In genomic region chr2:35662001-35662491, GRCm38 (mm10) we compare ENCODE assay signal across 8 mouse cellular contexts.
DNase-seq lines count a peak whose midpoint lies in the region; ATAC-seq lines count a peak whose summit lies in the region.

No protein-coding gene starts in this region.

- no peak for DNase-seq in heart, adult 8-10 months (ENCODE audit: low spot score)
- DNase-seq in adrenal gland, postnatal 36 days: peak; percentile 55 to 65
- DNase-seq in kidney, postnatal 25 days: peak; percentile 26 to 72
- peak; percentile 61 for DNase-seq in lung, postnatal 36 days
- DNase-seq in gastrocnemius, adult 18-20 months (ENCODE audit: low spot score): no peak

- no peaks in the 10 kb centered on the region for H3K27me3 ChIP-seq in heart, embryonic 12.5 days (replicated peaks)
- H3K27me3 ChIP-seq in heart, embryonic 14.5 days (ENCODE audit: control insufficient read depth, insufficient read depth, low read length): no peaks in the 10 kb centered on the region
- no peaks in the 10 kb centered on the region for H3K27me3 ChIP-seq in stomach, embryonic 14.5 days (ENCODE audit: control insufficient read depth, insufficient read depth, low read length)

- ATAC-seq in heart, embryonic 12.5 days (ENCODE audit: insufficient number of reproducible peaks, low FRiP score): peak; percentile 30
- peak; percentile 25; the same call in 1 of the 2 replicates for ATAC-seq in heart, embryonic 14.5 days (ENCODE audit: insufficient number of reproducible peaks, insufficient read depth, low FRiP score, low read depth)
- ATAC-seq in stomach, embryonic 14.5 days (ENCODE audit: insufficient number of reproducible peaks, insufficient read depth, low FRiP score, low read depth): peak; percentile 39

- H3K4me2 ChIP-seq in heart, embryonic 12.5 days: peak overlapping the region; percentile 99
- H3K4me2 ChIP-seq in heart, embryonic 14.5 days (ENCODE audit: low read length): peak overlapping the region; percentile 96
- peak overlapping the region; percentile 96 for H3K4me2 ChIP-seq in stomach, embryonic 14.5 days (replicated peaks; ENCODE audit: low read depth, low read length)

- peaks cover 6% of the 10 kb centered on the region; the same call in 1 of the 2 replicates for H3K36me3 ChIP-seq in heart, embryonic 12.5 days
- peaks cover 16% of the 10 kb centered on the region; the same call in 1 of the 2 replicates for H3K36me3 ChIP-seq in heart, embryonic 14.5 days (ENCODE audit: control insufficient read depth, insufficient read depth, low read length)
- peaks cover 3% of the 10 kb centered on the region; the same call in 1 of the 2 replicates for H3K36me3 ChIP-seq in stomach, embryonic 14.5 days (ENCODE audit: control insufficient read depth, insufficient read depth, low read length)

- H3K4me1 ChIP-seq in heart, embryonic 12.5 days (replicated peaks): peaks cover 69% of the 10 kb centered on the region
- H3K4me1 ChIP-seq in heart, embryonic 14.5 days (ENCODE audit: control insufficient read depth in 2 of 2, insufficient read depth in 2 of 2, low read length in 2 of 2): peaks cover 27 to 56% of the 10 kb centered on the region in 2 experiments
- H3K4me1 ChIP-seq in stomach, embryonic 14.5 days (ENCODE audit: control insufficient read depth, insufficient read depth, low read length): peaks cover 24% of the 10 kb centered on the region

- H3K9me3 ChIP-seq in heart, embryonic 12.5 days (replicated peaks): no peaks in the 10 kb centered on the region
- H3K9me3 ChIP-seq in heart, embryonic 14.5 days (ENCODE audit: control insufficient read depth, low read length): no peaks in the 10 kb centered on the region
- no peaks in the 10 kb centered on the region for H3K9me3 ChIP-seq in stomach, embryonic 14.5 days (ENCODE audit: control insufficient read depth, low read depth, low read length)

- 8% methylated on average over 24 of the region's 24 CpGs for WGBS in heart, embryonic 12.5 days
- WGBS in heart, embryonic 14.5 days: 16% methylated on average over 24 of the region's 24 CpGs
- WGBS in stomach, embryonic 14.5 days: 4% methylated on average over 24 of the region's 24 CpGs

- no peak overlapping the region for H3K27ac ChIP-seq in heart, embryonic 12.5 days (ENCODE audit: poor library complexity, severe bottlenecking)
- no peak overlapping the region for H3K27ac ChIP-seq in heart, embryonic 14.5 days (replicated peaks in 1 of 2; ENCODE audit: control insufficient read depth in 1 of 2, insufficient read depth in 1 of 2, low read depth in 2 of 2, low read length in 2 of 2)
- peak overlapping the region; percentile 79 for H3K27ac ChIP-seq in stomach, embryonic 14.5 days (ENCODE audit: low read length)

- H3K9ac ChIP-seq in heart, embryonic 12.5 days: peak overlapping the region; percentile 85
- peak overlapping the region; percentile 88 for H3K9ac ChIP-seq in heart, embryonic 14.5 days (ENCODE audit: low read length)
- H3K9ac ChIP-seq in stomach, embryonic 14.5 days (replicated peaks; ENCODE audit: low read depth, low read length): peak overlapping the region; percentile 94

- peak overlapping the region; percentile 81 for H3K4me3 ChIP-seq in heart, embryonic 12.5 days
- peak overlapping the region; percentile 76 to 77 for H3K4me3 ChIP-seq in heart, embryonic 14.5 days (ENCODE audit: control insufficient read depth in 1 of 2, insufficient read depth in 1 of 2, low read depth in 1 of 2, low read length in 2 of 2)
- peak overlapping the region; percentile 86 for H3K4me3 ChIP-seq in stomach, embryonic 14.5 days (ENCODE audit: low read depth, low read length)

Comparison
In these comparisons a context has a peak if more than half of its experiments do, and no peak if none do; other contexts are left out.
1. DNase-seq: peak in adrenal gland, postnatal 36 days (2 of 2), kidney, postnatal 25 days (2 of 2) and lung, postnatal 36 days (single experiment); none in heart, adult 8-10 months (single experiment) and gastrocnemius, adult 18-20 months (single experiment).
2. Peak in every context shown above with its lines, with median percentiles within 50 percentile points of each other: ATAC-seq, H3K4me2 ChIP-seq, H3K4me3 ChIP-seq and H3K9ac ChIP-seq.